Mouse (Mus musculus) macrophage (primary cell): ENCODE results near the gene Tgds. TPM values are rescaled to one million over a fixed set of nuclear protein-coding genes. Genes with fewer than 3 reads are reported as not detected.
A peak's percentile ranks its signal among the peaks of the same experiment; 100 is the strongest.

ENCODE experiments used
- H3K27ac ChIP-seq: fragments of 350-480 bp; formaldehyde crosslinking; 2 replicates; pipeline ENCODE4 v1.9.0; 2021
- H3K36me3 ChIP-seq: fragments of 350-480 bp; formaldehyde crosslinking; 2 replicates; pipeline ENCODE4 v1.9.0; 2021; ENCODE audit errors: inconsistent target
- H3K4me3 ChIP-seq: fragments of 350-480 bp; formaldehyde crosslinking; 2 replicates; pipeline ENCODE4 v1.9.0; 2021; ENCODE audit errors: inconsistent target
- H3K79me2 ChIP-seq: fragments of 350-480 bp; formaldehyde crosslinking; 2 replicates; pipeline ENCODE4 v1.9.0; 2021; ENCODE audit errors: inconsistent target
- WGBS: methylation state at CpG from one replicate; pipeline ENCODE4 v1.1.7; 2026; ENCODE audit warnings: inconsistent platforms; ENCODE audit not compliant: missing documents; 5-methylcytosine and 5-hydroxymethylcytosine counted together
- polyA plus RNA-seq: library from polyadenylated mRNA; stranded (reverse); fragments of 250-400 nt; gene quantifications from 3 replicates; pipeline ENCODE4 v1.2.4, GENCODE M21; 2018; ENCODE audit warnings: inconsistent platforms

Gene Tgds
- polyA plus RNA-seq, 1 experiment from 2014 or later = 10.4 TPM

DNA sequence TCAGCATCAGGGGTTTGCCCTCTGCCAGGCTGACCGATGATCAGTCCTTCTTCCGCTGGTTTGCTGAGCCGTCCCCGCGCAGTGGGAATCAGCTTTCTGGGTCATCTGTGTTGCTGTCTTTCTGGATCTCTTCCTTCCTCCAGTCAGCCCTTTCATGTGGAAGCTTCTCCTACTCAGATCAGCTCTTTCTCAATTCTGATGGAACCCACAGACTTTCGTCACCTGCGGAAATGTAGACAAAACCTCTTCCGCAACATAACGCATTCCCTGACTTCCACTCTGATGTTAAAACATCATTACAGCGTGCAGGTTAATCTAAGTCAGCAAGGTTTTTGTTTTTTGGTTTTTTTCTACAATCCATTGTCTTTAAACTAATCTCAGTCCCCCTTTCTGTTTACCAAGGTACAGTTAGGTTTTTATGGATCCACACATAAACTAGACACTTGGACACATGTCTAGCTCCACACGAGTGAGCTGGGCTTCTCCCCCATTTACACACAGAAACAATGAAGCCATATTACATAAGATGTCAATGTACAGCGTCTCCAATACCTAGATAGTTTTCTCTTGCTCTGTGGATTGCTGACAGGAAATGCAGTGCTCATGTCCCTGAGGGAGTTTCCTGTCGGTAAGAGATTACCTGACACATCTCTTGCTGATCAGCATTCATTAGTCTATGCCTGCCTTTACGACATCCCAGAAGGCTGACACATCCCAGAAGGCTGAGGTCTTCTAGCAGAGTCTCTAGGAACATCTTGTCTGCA lies 31.1 kb downstream of the Tgds start:
- Histone ChIP-seq H3K4me3 (no peak overlapping the region), H3K79me2 (no peaks in the 10 kb centered on the region), H3K27ac (no peak overlapping the region), H3K36me3 (no peaks in the 10 kb centered on the region)
- WGBS = 53% methylated on average over 14 of the region's 14 CpGs

DNA sequence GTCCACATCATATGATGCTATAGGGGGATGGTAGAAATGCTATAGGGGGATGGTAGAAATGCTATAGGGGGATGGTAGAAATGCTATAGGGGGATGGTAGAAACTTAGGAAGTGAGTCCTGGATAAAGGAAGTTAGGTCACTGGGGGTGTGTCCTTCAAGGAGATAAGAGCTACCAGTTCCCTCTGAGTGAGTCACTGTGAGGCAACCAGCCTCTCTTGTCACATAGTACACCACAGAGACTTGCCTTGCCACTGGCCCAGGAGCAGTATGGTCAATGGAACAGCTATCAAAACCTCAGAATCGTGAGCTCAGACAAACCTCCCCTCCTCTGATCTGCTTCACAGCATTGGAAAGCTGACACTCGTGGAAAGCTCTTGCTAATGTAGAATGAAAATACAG lies 34.3 kb downstream of the Tgds start:
- no peaks in the 10 kb centered on the region for H3K79me2 ChIP-seq
- H3K36me3 ChIP-seq = no peaks in the 10 kb centered on the region
- H3K27ac ChIP-seq = no peak overlapping the region
- H3K4me3 ChIP-seq = no peak overlapping the region
- 72% methylated on average over 2 of the region's 2 CpGs for WGBS

DNA sequence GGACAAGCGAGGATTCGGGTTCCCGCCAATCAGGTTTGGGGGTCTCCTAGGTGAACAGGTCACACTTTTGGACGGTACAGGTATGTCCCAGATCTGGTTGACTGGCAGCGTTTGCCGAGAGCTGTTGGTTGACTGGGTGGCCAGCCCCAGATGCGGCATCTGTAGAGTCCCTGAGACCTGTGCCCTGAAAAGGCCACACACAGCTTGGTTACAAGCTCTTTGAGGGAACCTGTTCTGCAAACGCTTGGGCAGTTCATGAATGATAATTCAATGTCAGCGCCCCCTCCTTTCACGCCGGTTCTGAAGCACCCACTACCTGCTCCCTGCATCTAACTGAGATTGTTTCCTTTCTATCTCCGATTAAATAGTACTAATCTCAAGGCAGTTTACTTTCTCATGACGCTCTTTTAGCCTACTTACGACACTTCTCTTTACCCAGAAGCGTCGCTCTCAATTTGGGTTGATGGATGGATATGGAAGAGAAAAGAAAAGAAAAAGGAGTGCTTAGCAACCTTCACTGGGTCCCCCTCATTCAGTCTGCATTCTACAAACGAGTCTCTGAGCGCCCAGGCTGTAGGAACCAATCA lies 42.7 kb downstream of the Tgds start:
- Histone ChIP-seq H3K27ac (peak overlapping the region; percentile 62), H3K79me2 (no peaks in the 10 kb centered on the region), H3K36me3 (no peaks in the 10 kb centered on the region), H3K4me3 (peak overlapping the region; percentile 93)
- WGBS = 2% methylated on average over 18 of the region's 18 CpGs

DNA sequence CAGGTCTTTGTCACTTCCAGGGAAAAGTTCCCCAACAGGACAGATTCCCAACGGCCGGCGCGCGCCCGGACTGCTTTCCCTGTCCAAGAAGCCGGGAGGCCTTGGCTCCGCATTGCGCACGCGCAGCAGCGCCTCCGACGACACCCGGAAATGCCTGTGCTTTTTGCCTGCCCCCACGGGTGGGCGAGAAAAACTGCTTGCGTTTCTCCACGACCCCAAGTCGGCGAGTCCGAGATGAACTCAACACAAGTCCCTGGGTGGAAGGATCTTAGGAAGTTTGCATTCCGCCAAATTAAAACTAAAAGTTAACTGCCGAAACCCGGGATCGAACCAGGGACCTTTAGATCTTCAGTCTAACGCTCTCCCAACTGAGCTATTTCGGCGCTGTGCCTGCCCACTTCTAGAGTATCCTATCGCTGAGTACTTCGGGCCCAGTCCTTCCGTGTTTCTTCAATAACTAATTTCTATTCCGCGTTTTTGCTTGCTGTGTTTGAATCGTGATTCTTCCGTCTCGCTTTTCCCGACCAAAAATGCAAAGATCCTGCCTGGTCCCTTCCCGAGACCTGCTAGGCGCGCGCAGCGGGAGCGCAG lies 43.2 kb downstream of the Tgds start:
- Histone ChIP-seq H3K27ac (peak overlapping the region; percentile 62), H3K36me3 (no peaks in the 10 kb centered on the region), H3K79me2 (no peaks in the 10 kb centered on the region), H3K4me3 (peak overlapping the region; percentile 93)
- WGBS = under 1% methylated on average over 42 of the region's 44 CpGs

DNA sequence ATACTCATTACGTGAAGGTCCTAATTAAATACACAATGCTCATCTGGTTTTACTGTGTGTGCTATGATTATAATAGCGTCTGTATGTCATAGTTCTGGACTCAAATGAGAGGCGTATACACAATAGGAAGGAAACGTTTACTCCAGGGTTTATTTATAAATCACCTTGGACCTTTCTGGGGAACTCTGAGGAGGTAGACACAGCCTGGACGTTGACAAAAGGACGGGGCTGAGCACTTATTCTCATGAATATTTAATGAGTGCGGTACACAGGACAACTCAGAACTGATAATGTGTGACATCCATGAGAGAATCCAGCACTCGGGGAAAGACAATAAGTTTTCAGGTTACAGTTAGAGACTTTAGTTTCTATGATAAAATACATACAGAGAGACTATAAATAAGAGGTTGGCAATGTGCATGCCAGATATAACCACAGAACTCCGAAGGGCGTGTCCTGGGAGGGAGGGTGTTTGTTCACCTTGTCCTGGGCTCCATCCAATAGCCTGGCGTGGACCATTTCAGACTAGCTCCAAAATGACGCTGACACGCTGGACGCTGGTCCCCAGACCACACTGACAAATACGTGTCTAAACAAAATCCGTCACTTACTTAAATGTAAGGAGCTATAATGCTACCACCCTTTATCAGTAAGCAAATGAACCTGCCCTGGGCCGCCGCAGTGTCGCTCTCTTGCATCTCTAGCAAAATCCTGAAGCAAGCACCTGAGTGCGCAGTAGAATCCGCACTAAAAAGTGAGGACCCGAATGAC lies 43.9 kb downstream of the Tgds start:
- H3K79me2 ChIP-seq = no peaks in the 10 kb centered on the region
- peak overlapping the region; percentile 93 for H3K4me3 ChIP-seq
- H3K27ac ChIP-seq = peak overlapping the region; percentile 62
- no peaks in the 10 kb centered on the region for H3K36me3 ChIP-seq
- WGBS = 9% methylated on average over 22 of the region's 22 CpGs

DNA sequence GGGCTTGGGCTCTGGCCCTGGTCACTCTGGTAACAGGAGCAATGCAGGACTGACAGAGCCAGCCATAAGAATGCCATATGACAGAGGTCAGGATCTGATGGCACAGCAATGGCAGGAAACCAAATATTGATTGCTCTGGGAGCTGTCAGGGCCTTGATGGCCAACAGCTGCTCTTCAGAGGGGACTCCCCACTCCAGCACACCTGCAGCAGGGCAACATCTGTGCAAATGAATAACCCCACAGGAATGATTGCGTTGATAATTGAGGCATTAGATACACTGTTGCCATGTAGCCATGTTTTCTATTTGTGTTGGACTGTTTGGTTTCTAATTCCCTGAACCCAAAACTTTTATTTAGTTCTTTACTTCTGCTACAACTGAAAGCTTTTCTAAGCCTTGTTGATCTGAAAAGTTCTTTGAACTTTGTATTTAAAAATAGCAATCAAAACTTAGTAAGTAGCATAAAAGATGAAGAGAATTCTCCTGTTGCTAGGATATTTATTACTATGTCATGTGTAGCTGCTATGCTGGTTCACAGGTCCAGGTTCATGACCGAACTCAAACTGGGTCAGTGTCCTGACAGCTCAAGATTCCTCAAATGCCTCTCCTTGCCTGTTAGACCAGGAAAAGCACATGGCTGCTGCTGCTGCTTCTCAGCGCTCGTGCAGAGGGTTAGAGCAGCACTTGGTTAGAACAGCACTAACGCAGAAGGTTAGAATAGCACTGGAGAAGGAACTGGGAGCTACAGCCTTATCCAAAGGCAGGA lies 46.1 kb downstream of the Tgds start:
- Histone ChIP-seq H3K79me2 (no peaks in the 10 kb centered on the region), H3K36me3 (no peaks in the 10 kb centered on the region), H3K4me3 (no peak overlapping the region), H3K27ac (no peak overlapping the region)
- 93% methylated on average over 5 of the region's 5 CpGs for WGBS

DNA sequence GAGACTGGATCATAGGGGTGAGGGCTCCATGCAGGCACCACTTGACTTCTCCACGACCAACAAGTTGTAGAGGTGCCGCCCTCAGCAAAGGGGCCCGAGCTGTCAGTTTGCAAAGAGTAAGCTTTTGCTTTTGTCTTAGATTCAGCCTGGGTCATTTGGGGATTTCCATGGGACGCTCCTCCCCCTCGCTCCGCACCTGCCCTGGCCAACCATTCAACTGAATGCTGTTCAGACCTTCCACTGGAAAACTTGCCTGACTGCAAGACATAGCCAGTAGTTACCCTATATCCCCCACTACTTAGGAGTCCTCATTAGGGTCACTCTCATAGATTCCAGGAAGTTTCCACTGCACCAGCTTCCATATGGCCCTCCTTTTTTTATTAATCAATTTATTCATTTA lies 48.7 kb downstream of the Tgds start:
- Histone ChIP-seq H3K79me2 (no peaks in the 10 kb centered on the region), H3K36me3 (no peaks in the 10 kb centered on the region), H3K4me3 (no peak overlapping the region), H3K27ac (no peak overlapping the region)
- 98% methylated on average over 6 of the region's 6 CpGs for WGBS

DNA sequence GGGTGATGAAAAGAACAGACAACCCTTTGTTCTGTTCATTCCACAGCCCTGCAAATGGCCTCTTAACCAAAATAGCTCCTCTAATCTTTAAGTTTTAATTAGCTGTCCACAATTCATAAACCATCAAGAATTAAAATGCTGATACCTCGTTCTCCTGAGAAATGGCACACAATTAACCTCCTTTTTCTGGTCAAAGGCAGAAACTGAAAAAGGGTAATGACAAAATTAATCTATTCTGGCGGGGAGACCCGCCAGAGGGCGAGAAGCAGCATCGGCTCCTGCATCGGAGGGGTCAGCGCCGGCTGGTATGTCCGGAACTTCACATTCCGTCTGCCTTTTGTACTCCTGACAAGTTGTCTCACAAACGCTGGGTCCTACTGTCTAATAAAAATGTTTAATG lies 51.9 kb downstream of the Tgds start:
- WGBS = 90% methylated on average over 11 of the region's 11 CpGs
- H3K36me3 ChIP-seq = no peaks in the 10 kb centered on the region
- no peak overlapping the region for H3K4me3 ChIP-seq
- no peaks in the 10 kb centered on the region for H3K79me2 ChIP-seq
- H3K27ac ChIP-seq = no peak overlapping the region

DNA sequence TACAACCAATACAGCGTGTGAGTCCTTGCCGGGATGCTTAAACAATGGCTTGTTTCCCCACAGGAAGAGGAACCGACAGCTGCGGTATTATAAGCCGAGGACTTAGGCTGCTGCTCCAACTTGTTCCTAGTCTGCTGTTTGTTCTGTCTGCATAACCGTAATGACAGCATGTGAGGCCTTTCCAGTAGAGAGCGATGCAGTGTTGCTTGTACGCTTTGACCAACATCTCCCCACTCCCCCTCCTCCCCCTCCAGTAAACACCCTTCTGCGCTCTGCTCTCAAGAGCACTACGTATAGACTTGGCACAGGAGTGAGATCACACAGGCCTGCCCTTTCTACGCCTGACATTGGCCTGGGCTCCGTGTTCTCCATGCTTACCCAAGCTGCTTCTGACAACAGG lies 62.5 kb downstream of the Tgds start:
- H3K27ac ChIP-seq = no peak overlapping the region
- H3K4me3 ChIP-seq = no peak overlapping the region
- H3K36me3 ChIP-seq = no peaks in the 10 kb centered on the region
- no peaks in the 10 kb centered on the region for H3K79me2 ChIP-seq
- 27% methylated on average over 12 of the region's 12 CpGs for WGBS

DNA sequence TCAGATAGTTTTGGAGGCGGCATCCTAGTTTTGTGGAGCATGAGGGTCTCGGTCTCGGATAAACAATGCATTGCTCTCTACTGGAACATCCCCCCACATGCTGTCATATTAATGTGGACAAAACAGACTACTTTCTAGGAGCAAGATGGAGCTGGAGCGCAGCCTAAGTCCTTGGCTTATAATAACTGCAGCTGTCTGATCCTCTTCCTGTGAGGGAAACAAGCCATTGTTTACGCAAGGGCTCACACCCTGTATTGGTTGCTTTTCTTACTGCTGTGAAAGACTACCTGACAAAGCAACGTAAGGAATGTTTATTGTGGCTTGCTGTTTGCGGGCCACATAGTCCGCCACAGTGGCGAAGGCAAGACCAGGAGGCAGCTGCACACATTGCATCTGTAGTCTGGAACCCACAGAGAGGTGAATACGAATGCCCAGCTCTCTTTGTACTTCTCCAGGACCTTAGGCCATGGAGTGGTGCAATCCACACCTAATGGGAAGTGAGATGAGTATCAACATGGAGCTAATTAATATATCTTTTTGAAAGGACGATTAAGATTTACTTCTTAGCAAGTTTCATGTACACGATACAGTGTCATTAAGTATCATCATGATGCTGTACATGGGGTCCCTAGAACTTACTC lies 63.0 kb downstream of the Tgds start:
- Histone ChIP-seq H3K27ac (no peak overlapping the region), H3K36me3 (no peaks in the 10 kb centered on the region)
- WGBS = 84% methylated on average over 12 of the region's 12 CpGs

More for the DNA sequence above, 63.0 kb downstream of the Tgds start:
- Histone ChIP-seq H3K79me2 (no peaks in the 10 kb centered on the region), H3K4me3 (no peak overlapping the region)

Other genes with a start within 250 kb of the Tgds start
- not detected in 3 replicates for gene Dct, start 80.5 kb downstream of the Tgds start, polyA plus RNA-seq
- 5.3 to 18.8 TPM (median 9.8 TPM) in 3 replicates for gene Gpr180, start 4.4 kb upstream of the Tgds start, polyA plus RNA-seq
- not detected in 3 replicates for gene Sox21, start 104.3 kb upstream of the Tgds start, polyA plus RNA-seq
- gene Gm9376, start 134.2 kb upstream of the Tgds start, polyA plus RNA-seq = not detected in 3 replicates